Mouse (Mus musculus) CD4-positive helper T cell, adult 2 months (primary cell): ENCODE measurements around the gene Gm21704.
"Not testable (repeated sequence)": the region's sequence is repeated elsewhere in the genome, so short reads cannot be mapped to it uniquely, and the experiment has no call there.

Experiments
- DNase-seq: peaks from one replicate; pipeline ENCODE4 v3.0.0-alpha.2; 2012; ENCODE audit warnings: low read depth, missing footprints, low spot score

Gene Gm21704

GRCm38 (mm10) chrY:3410067-3410466 lies at the start of gene Gm21704, which contains the start of gene Gm21708:
Gm21704 (minus strand) TSS chrY:3410167.
Gm21708 (minus strand) TSS chrY:3410167.
- DNase-seq = not testable (repeated sequence)

DNA sequence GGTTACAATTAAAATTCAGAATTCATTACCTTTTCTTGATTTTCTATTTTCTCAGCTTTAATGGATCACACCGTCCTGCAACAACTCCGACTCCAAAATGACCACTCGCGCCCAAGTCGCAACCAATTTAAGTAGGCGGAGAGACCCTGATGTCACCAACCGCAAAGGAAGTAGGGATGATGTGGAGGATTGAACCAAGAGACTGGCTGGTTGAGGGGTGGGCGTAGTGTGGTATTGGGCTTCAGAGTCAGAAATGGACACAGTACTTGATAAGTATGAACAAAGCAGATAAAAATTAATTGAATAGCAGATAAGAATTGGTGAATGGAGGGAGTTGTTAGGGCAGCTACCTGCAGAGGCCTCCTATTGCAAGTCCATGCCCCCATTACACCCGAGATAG lies 64.7 kb downstream of the Gm21704 start, which contains the start of gene Gm21693:
TSS of gene Gm21693 (minus strand) at position 101 of the 400 bp plus-strand sequence.
- not testable (repeated sequence) for DNase-seq

- DNase-seq = not testable (repeated sequence)
Observed at GRCm38 (mm10) chrY:3340661-3341060, 69.3 kb downstream of the Gm21704 start.
